Mouse (Mus musculus) urinary bladder, adult 18-20 months (tissue): ENCODE measurements around the gene Ackr3.

Source experiments
- DNase-seq, 2 experiments: peaks; one replicate each; pipeline ENCODE4 v3.0.0; 2022; ENCODE audit warnings: low spot score in 2 of 2, mixed read lengths in 2 of 2

Ackr3 gene

GRCm38 (mm10) chr1:90258253-90258887, 54.6 kb downstream of the Ackr3 start:
- peak in 1 of 2 experiments; percentile 48 for DNase-seq

DNA sequence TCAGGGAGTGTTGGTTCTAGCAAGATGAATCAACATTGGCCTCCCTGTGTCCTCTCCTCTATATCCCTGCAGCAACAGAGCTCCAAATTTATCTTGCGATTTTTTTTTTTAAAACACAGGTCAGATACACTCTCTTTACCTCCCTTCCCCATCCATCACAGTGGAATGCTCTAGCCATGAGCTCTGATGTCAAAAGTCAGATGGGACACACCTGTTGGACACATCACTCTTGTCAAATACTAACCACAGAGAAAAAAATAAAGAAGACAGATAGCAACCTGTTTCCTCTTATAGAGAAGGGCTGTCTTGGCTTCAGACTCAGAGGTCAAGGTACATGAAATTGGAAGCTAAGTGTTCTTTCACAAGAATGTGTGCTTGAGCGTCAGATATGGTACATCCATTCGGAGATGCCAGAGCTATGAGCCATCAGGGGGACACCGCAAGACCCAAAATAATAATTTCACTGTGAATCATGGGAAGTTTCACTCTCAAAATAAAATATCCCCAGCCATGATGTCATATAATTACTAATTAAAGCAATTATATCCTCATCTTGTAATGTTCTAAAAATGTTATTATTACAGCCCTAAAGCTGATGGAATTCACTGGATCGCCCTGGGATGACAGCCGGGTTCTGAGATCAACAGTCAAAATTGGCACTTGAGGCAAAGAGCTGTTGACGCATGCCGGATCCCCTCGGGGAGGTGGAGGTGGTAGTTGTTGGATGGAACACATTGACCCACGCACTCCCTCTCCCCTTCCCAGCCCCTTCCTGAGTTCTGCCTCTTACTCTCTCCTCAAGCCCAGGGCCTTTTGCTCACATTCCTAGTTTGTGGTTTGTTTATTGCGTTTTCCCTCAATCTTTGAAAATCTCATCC, 57.2 kb downstream of the Ackr3 start:
- DNase-seq: no peak

DNA sequence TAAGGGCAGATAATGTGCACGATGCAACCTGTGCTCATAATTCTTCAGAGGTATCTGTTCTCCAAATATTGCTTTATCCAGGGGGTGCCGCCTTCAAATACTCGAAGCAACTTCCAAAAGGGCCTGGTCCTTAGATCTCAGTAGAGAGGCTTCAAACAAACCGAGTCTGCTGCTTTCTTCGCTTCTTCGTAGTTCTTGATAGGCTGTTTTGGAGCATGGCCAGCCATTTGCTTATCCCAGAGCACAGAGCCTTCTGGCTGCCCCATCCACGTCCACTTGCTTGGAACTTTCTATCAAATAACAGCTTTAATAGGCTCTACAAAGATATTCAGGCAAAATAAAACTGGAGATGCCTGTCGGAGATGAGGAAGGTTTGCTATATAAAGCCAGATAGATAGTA, 58.6 kb downstream of the Ackr3 start:
- DNase-seq: no peak
